Mouse (Mus musculus): ENCODE measurements around the gene Sbk3.

The Sbk3 gene

GRCm38 (mm10) chr7:4933103-4933502 lies 37.9 kb downstream of the Sbk3 start:
- no peak for DNase-seq (ENCODE audit: extremely low spot score)

DNA sequence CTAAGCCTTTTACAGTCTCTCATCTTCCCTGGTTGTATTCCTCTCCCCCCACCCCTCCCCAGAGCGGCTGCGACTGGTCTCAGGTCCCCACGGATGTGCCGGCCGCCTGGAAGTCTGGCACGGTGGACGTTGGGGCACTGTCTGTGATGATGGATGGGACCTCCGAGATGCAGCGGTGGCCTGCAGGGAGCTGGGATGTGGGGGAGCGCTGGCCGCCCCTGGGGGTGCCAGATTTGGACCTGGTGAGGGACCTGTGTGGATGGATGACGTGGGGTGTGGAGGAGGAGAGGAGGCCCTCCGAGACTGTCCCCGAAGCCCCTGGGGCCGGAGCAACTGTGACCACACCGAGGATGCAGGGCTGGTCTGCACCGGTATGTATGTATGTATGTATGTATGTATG lies 42.6 kb downstream of the Sbk3 start:
- no peak for DNase-seq (ENCODE audit: extremely low spot score)

DNA sequence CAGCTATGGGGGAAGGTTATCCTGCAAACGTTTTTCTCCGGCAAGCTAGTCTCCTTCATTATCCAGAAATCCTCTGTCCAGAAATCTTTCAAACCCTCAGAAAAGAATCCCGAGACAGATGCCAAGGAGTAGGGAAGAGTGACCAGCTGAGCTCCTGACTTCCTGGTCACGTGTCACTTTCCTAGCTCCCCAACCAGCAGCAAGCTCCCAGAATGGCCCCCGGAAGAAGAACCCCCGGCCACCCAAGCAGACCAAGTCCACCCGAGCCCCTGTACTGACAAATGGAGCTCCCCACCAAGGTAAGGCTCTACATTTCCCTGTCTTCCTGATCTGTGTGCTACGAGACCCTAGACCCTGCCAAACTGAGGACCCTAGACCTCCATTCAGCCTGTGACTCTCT lies 43.3 kb downstream of the Sbk3 start:
- no peak for DNase-seq (ENCODE audit: extremely low spot score)

DNA sequence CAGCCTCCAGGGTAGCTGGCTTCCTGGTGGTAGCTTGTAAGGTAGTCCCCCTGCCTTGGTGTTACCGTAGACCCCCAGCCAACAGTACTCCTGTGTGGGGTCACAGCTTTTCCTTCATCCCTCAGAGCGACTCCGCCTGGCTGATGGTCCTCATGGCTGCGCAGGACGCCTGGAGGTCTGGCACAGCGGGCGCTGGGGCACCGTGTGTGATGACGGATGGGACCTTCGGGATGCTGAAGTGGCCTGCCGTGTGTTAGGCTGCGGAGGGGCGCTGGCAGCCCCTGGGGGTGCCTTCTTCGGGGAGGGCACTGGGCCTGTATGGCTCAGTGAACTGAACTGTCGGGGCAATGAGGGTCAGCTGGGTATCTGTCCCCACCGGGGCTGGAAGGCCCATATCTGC lies 44.1 kb downstream of the Sbk3 start:
- no peak for DNase-seq (ENCODE audit: extremely low spot score)

GRCm38 (mm10) chr7:4925441-4926381 lies 45.3 kb downstream of the Sbk3 start, which contains the start of gene Ssc5d:
Ssc5d (plus strand) TSS chr7:4925785.
- peak; percentile 70 for DNase-seq (ENCODE audit: extremely low spot score)

- peak; percentile 57 for DNase-seq (ENCODE audit: extremely low spot score)
These were observed 46.1 kb downstream of the Sbk3 start for GRCm38 (mm10) chr7:4924891-4925301.

GRCm38 (mm10) chr7:4924483-4924882 lies 46.5 kb downstream of the Sbk3 start:
- peak; percentile 50 for DNase-seq (ENCODE audit: extremely low spot score)

- peak; percentile 66 for DNase-seq (ENCODE audit: extremely low spot score)
These were observed 47.2 kb downstream of the Sbk3 start for GRCm38 (mm10) chr7:4923586-4924364.

- peak; percentile 81 for DNase-seq (ENCODE audit: extremely low spot score)
These were observed 47.9 kb downstream of the Sbk3 start for GRCm38 (mm10) chr7:4922931-4923565.

DNA sequence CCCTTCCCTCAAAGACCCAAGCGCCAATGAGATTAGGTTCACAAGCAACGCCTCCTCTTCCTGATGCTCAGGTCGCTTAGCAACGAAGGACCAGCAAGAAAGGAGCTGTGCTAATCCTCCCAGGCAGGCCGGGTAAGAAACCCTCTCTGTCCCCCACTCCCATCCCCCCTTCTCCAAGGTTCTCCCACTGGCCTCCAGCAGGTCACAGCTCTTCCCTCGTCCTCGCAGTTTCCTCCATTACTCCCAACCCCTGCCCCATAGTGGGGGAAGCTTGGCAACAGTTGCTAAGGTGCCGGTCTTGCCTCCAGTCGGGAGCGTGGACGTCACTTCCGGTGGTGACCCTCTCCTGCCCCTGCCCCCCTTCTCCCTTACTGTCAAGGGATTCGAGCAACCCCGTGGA lies 48.5 kb downstream of the Sbk3 start:
- peak; percentile 92 for DNase-seq (ENCODE audit: extremely low spot score)

DNA sequence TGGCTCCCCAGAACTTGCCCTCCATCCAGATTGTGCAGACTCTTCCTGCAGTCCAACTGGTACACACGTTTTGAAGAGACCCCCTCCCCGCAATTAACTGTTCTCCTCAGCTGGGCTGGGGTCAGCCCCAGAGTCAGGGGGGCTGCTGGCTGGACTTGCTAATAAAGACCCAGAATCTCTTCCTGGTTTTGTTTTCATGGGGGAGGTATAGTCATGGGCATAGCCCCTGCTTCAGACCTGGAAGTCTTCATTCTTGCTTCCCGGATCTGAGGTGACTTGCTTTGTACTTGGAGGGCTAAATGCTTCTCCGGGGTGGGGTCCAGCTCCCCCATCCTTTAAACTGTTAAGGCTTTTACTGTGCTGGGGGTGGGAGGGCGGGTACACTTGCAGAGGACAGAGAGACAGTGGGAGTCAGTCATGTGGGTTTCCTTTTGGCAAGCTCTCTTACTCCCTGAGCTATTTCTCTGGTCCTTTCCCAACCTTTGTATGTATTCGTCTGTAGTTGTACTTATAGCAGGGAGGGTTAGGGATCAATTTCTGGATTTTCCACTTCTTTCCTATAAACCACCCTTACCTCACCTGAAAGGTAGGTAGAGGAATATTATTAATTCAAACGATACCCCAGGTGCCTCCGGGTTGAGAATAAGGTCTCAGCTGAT lies 49.0 kb downstream of the Sbk3 start, which contains the start of gene Nat14:
Gene Nat14 (plus strand): TSS at position 205 of the 659 bp plus-strand sequence.
- DNase-seq (ENCODE audit: extremely low spot score) = no peak

DNA sequence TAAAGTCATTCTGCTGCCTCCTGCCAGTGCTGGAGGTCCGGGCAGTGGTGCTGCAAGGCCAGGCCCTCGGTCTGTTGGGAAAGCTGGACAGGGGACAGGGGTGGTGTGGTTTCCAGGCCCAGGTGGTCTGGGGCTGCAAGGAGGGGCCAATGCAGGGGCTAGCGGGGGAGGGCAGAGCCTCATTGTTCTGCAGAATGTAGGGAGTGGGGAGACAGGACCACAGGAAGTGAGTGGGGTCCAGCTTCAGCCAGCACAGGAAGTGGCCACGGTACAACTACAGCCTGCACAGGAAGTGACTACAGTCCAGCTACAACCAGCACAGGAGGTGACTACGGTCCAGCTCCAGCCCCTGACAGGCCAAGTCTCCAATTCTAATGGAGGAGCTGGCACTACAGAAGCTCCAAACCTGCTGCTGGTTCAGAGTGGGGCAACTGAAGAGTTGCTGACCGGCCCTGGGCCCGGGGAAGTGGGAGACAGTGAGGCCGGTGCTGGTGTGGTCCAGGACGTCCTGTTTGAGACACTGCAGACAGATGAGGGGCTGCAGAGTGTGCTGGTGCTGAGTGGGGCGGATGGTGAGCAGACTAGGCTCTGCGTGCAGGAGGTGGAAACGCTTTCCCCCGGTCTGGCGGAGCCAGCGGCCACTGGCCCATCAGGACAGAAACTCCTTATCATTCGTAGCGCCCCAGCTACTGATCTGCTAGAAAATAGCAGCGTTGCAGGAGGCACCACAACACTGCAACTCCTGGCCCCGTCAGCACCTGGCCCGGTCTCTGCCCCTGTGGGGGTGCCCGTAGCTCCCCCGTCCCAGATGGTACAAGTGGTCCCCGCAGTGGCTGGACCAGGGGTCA lies 49.8 kb downstream of the Sbk3 start:
- DNase-seq (ENCODE audit: extremely low spot score) = no peak

- no peak for DNase-seq (ENCODE audit: extremely low spot score)
These were observed 50.5 kb downstream of the Sbk3 start for GRCm38 (mm10) chr7:4920496-4920895.

DNA sequence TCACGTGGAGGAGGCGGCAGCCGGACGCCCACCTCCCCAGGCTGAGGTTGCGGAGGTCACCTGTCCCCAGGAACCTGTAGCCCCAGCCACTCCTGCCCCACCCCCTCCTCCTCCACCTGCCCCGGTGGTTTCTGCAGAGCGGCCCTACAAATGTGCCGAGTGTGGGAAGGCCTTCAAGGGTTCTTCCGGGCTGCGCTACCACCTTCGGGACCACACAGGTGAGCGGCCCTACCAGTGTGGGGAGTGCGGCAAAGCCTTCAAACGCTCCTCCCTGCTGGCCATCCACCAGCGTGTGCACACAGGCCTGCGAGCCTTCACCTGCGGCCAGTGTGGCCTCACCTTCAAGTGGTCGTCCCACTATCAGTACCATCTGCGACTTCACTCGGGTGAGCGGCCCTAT lies 51.0 kb downstream of the Sbk3 start:
- DNase-seq (ENCODE audit: extremely low spot score) = no peak

- DNase-seq (ENCODE audit: extremely low spot score) = no peak
These were observed 51.9 kb downstream of the Sbk3 start for GRCm38 (mm10) chr7:4919096-4919495.

GRCm38 (mm10) chr7:4918681-4919080 lies 52.3 kb downstream of the Sbk3 start:
- DNase-seq (ENCODE audit: extremely low spot score) = no peak

GRCm38 (mm10) chr7:4917494-4917893 lies 53.5 kb downstream of the Sbk3 start:
- DNase-seq (ENCODE audit: extremely low spot score) = no peak

DNA sequence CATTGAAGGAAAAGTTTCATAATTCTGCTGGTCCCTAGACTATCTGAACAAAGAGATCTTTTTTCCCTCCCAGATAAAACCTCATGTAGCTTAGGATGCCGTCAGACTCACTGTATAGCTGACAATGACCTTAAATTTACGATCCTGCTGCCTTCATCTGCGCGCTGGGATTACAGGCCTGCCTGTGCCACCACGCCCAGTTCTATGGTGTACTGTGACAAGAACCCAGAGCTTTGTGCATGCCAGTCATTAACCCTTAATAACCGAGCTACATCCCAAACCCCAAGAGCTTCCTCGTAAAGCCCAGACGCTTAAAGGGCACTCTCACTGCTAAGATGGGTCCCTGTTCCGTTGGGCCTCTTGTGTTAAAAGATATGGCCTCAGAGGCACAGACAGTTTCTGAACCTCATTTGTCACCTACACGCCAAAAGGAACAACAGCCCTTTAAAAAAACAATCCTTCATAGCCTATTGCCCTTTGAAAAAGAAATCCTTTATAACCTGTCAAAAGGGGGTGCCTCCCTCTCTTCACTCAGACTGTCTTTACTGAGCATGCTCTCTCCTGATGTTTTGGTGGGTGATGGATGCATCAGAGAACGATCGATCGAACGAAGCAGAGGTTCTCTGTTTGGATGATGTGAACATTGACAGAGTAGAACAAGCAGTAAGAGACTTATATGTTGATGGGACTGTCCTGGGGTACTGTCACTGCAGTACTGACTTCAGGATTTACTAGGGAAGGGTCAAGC lies 55.1 kb downstream of the Sbk3 start:
- no peak for DNase-seq (ENCODE audit: extremely low spot score)
